Comparison of ENCODE assay signal across 8 mouse cellular contexts in genomic region chr8:79162533-79163308, GRCm38 (mm10).
DNase-seq lines count a peak whose midpoint lies in the region; ATAC-seq and TF ChIP-seq lines count a peak whose summit lies in the region.

No protein-coding gene starts in this region.

- WGBS in embryonic facial prominence, embryonic 14.5 days: 38% methylated on average over 10 of the region's 10 CpGs
- 23% methylated on average over 10 of the region's 10 CpGs for WGBS in heart, embryonic 12.5 days
- 28% methylated on average over 10 of the region's 10 CpGs for WGBS in kidney, postnatal 0 days
- WGBS in lung, embryonic 15.5 days: 28% methylated on average over 10 of the region's 10 CpGs

- POLR2A ChIA-PET in Patski (lab: Charles Lee): interaction anchor here (0.6 to 1.5 kb wide), 2 partner anchors 14 to 47 kb away, joined by 3 to 4 read pairs; no protein-coding TSS in a partner anchor

- in situ Hi-C loops in Patski (cut with MboI; ENCODE audit: low pct_unique_long_range_greater_than_20kb): no loop called here

- DNase-seq in 416B (ENCODE audit: low read depth) (peak; percentile 76), Patski (ENCODE audit: low read depth, low spot score) (peak; percentile 98)
- DNase-seq in embryonic facial prominence, embryonic 14.5 days (ENCODE audit: low spot score): peak; percentile 86
- peak; percentile 71 for DNase-seq in kidney, postnatal 0 days (ENCODE audit: low spot score)
- peak; percentile 60 for DNase-seq in skeletal muscle tissue, adult 2 months (ENCODE audit: low read depth, low spot score)

- no peaks in the 10 kb centered on the region for H3K9me3 ChIP-seq in embryonic facial prominence, embryonic 14.5 days (ENCODE audit: control insufficient read depth, low read length)
- no peaks in the 10 kb centered on the region for H3K9me3 ChIP-seq in heart, embryonic 12.5 days (replicated peaks)
- no peaks in the 10 kb centered on the region for H3K9me3 ChIP-seq in kidney, postnatal 0 days (replicated peaks; ENCODE audit: low read length)
- H3K9me3 ChIP-seq in lung, embryonic 15.5 days: no peaks in the 10 kb centered on the region

- no peak overlapping the region for H3K27ac ChIP-seq in embryonic facial prominence, embryonic 14.5 days (replicated peaks; ENCODE audit: low read depth, low read length)
- peak overlapping the region; percentile 68 for H3K27ac ChIP-seq in heart, embryonic 12.5 days (ENCODE audit: poor library complexity, severe bottlenecking)
- peak overlapping the region; percentile 73 for H3K27ac ChIP-seq in kidney, postnatal 0 days
- no peak overlapping the region for H3K27ac ChIP-seq in lung, embryonic 15.5 days

- no peaks in the 10 kb centered on the region; the same call in 1 of the 2 replicates for H3K4me1 ChIP-seq in embryonic facial prominence, embryonic 14.5 days (ENCODE audit: control insufficient read depth, insufficient read depth, low read length)
- peaks cover 50% of the 10 kb centered on the region for H3K4me1 ChIP-seq in heart, embryonic 12.5 days (replicated peaks)
- peaks cover 16% of the 10 kb centered on the region for H3K4me1 ChIP-seq in kidney, postnatal 0 days (replicated peaks; ENCODE audit: insufficient read depth, low read length)
- H3K4me1 ChIP-seq in lung, embryonic 15.5 days: peaks cover 31% of the 10 kb centered on the region

- no peak overlapping the region for H3K4me3 ChIP-seq in embryonic facial prominence, embryonic 14.5 days (ENCODE audit: low read depth, low read length)
- no peak overlapping the region for H3K4me3 ChIP-seq in heart, embryonic 12.5 days
- no peak overlapping the region for H3K4me3 ChIP-seq in kidney, postnatal 0 days (replicated peaks; ENCODE audit: low read depth, low read length)
- H3K4me3 ChIP-seq in lung, embryonic 15.5 days: no peak overlapping the region

- no peaks in the 10 kb centered on the region for H3K27me3 ChIP-seq in Patski
- no peaks in the 10 kb centered on the region for H3K27me3 ChIP-seq in embryonic facial prominence, embryonic 14.5 days (replicated peaks; ENCODE audit: control insufficient read depth, insufficient read depth, low read length)
- no peaks in the 10 kb centered on the region for H3K27me3 ChIP-seq in heart, embryonic 12.5 days (replicated peaks)
- no peaks in the 10 kb centered on the region for H3K27me3 ChIP-seq in kidney, postnatal 0 days (ENCODE audit: insufficient read depth, low read length)
- no peaks in the 10 kb centered on the region for H3K27me3 ChIP-seq in lung, embryonic 15.5 days

- peaks cover 13% of the 10 kb centered on the region for H3K36me3 ChIP-seq in embryonic facial prominence, embryonic 14.5 days (ENCODE audit: control insufficient read depth, insufficient read depth, low read length)
- peaks cover 17% of the 10 kb centered on the region for H3K36me3 ChIP-seq in heart, embryonic 12.5 days
- no peaks in the 10 kb centered on the region for H3K36me3 ChIP-seq in kidney, postnatal 0 days (ENCODE audit: insufficient read depth, low read length)
- H3K36me3 ChIP-seq in lung, embryonic 15.5 days: no peaks in the 10 kb centered on the region

- no peak overlapping the region for H3K9ac ChIP-seq in embryonic facial prominence, embryonic 14.5 days (ENCODE audit: low read depth, low read length)
- H3K9ac ChIP-seq in heart, embryonic 12.5 days: no peak overlapping the region
- H3K9ac ChIP-seq in kidney, postnatal 0 days (ENCODE audit: low read depth, low read length): no peak overlapping the region
- H3K9ac ChIP-seq in lung, embryonic 15.5 days: no peak overlapping the region

- CTCF ChIA-PET in Patski (lab: Charles Lee): interaction anchor here (0.8 to 1.2 kb wide), 2 partner anchors 9 to 12 kb away, joined by 3 read pairs; no protein-coding TSS in a partner anchor

- TF ChIP-seq CTCF in Patski (IDR thresholded peaks at IDR 0.05): no peak
- no peak for TF ChIP-seq CTCF in kidney, postnatal 0 days (IDR thresholded peaks at IDR 0.05; ENCODE audit: low read depth)

- peak; percentile 95 for ATAC-seq in Patski
- ATAC-seq in embryonic facial prominence, embryonic 14.5 days (ENCODE audit: low read depth): peak; percentile 64
- ATAC-seq in heart, embryonic 12.5 days (ENCODE audit: insufficient number of reproducible peaks, low FRiP score): peak; percentile 62
- peak; percentile 89 for ATAC-seq in kidney, postnatal 0 days (replicated peaks; ENCODE audit: low FRiP score, low read depth)
- peak; percentile 38; the same call in 1 of the 2 replicates for ATAC-seq in lung, embryonic 15.5 days (ENCODE audit: borderline replicate concordance, extremely low read depth, low FRiP score, low TSS enrichment)
- no peak for ATAC-seq in activated CD4-positive, CD25-positive, alpha-beta regulatory T cell, adult 4 months

- no peak overlapping the region for H3K4me2 ChIP-seq in embryonic facial prominence, embryonic 14.5 days (ENCODE audit: low read depth, low read length)
- H3K4me2 ChIP-seq in heart, embryonic 12.5 days: no peak overlapping the region
- no peak overlapping the region for H3K4me2 ChIP-seq in kidney, postnatal 0 days (ENCODE audit: low read length)
- H3K4me2 ChIP-seq in lung, embryonic 15.5 days: 0 out of 2 replicates have a peak overlapping the region, but pooled peaks have one; percentile 16

Comparison
In these comparisons a context has a peak if more than half of its experiments do, and no peak if none do; other contexts are left out.
1. H3K27ac ChIP-seq: peak in heart, embryonic 12.5 days (single experiment) and kidney, postnatal 0 days (single experiment); none in embryonic facial prominence, embryonic 14.5 days (single experiment) and lung, embryonic 15.5 days (single experiment).
2. Peak in every context shown above with its lines, with median percentiles within 50 percentile points of each other: DNase-seq.